Mouse (Mus musculus) embryonic facial prominence, embryonic 14.5 days (tissue): ENCODE data around the gene Olfr287. TPM values are rescaled to one million over a fixed set of nuclear protein-coding genes. Genes with fewer than 3 reads are reported as not detected.

ENCODE experiments used
- ATAC-seq: fragments of 200-750 bp; cut with Nextera tagmentation; 2 replicates; pipeline ENCODE4 v1.8.0; 2017; ENCODE audit warnings: low read depth, moderate number of reproducible peaks, moderate TSS enrichment
- DNase-seq: peaks from one replicate; pipeline ENCODE4 v3.0.0-alpha.2; 2015; ENCODE audit warnings: low spot score
- H3K27ac ChIP-seq: fragments of 300-500 bp; sonication (generic); replicated peaks from 2 replicates; pipeline ENCODE4 v1.5.1; 2014; ENCODE audit warnings: low read depth, mild to moderate bottlenecking, low read length, moderate library complexity
- H3K27me3 ChIP-seq: fragments of 300-500 bp; sonication (generic); replicated peaks from 2 replicates; pipeline ENCODE4 v1.6.1; 2014; ENCODE audit warnings: low read length; ENCODE audit not compliant: control insufficient read depth, insufficient read depth
- H3K36me3 ChIP-seq: fragments of 300-500 bp; sonication (generic); 2 replicates; pipeline ENCODE4 v1.6.1; 2014; ENCODE audit warnings: low read length, mixed read lengths; ENCODE audit not compliant: control insufficient read depth, insufficient read depth
- H3K4me1 ChIP-seq: fragments of 300-500 bp; sonication (generic); 2 replicates; pipeline ENCODE4 v1.6.1; 2014; ENCODE audit warnings: antibody characterized with exemption, low read length; ENCODE audit not compliant: control insufficient read depth, insufficient read depth
- H3K4me2 ChIP-seq: fragments of 300-500 bp; sonication (generic); 2 replicates; pipeline ENCODE4 v1.6.1; 2014; ENCODE audit warnings: low read depth, mild to moderate bottlenecking, low read length, moderate library complexity, mixed read lengths
- H3K4me3 ChIP-seq: fragments of 300-500 bp; sonication (generic); 2 replicates; pipeline ENCODE4 v1.5.1; 2014; ENCODE audit warnings: low read depth, mild to moderate bottlenecking, low read length
- H3K9ac ChIP-seq: fragments of 300-500 bp; sonication (generic); 2 replicates; pipeline ENCODE4 v1.6.1; 2014; ENCODE audit warnings: low read depth, mild to moderate bottlenecking, low read length, moderate library complexity, mixed read lengths
- H3K9me3 ChIP-seq: fragments of 300-500 bp; sonication (generic); 2 replicates; pipeline ENCODE4 v1.6.1; 2016; ENCODE audit warnings: low read length; ENCODE audit not compliant: control insufficient read depth
- WGBS: fragments of 180-500 bp; shearing (Covaris S2); extraction: QIAGEN DNeasy Blood & Tissue Kit; methylation state at CpG from one replicate; pipeline ENCODE4 v1.1.7; 2014; 5-methylcytosine and 5-hydroxymethylcytosine counted together
- polyA plus RNA-seq: library from polyadenylated mRNA; unstranded; fragments of >200 nt; fragmentation: Nextera tagmentation; extraction: Ambion mirVana; gene quantifications from 2 replicates; pipeline ENCODE4 v1.2.1, GENCODE M21; 2014

Gene Olfr287
- polyA plus RNA-seq, 1 experiment from 2014 or later: not detected

DNA sequence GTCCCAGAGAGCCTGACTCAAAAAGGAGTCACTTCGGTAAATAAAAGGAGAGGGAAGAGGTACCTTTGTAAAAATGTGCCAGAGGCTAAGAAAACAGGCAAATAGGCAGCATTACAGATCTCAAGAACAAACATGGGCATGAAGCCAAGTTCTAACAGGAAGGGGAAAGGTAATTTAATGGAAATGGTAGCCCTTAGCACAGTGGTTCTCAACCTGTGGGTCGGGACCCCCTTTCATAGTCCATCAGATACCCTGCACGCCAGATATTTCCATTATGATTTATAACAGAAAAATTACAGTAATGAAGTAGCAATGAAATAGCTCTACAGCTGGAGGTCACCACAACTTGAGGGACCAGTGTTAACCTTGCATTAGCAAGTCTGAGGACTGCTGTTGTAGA lies 43.5 kb downstream of the Olfr287 start:
- Histone ChIP-seq H3K36me3 (no peaks in the 10 kb centered on the region), H3K4me3 (no peak overlapping the region), H3K27ac (no peak overlapping the region), H3K4me2 (no peak overlapping the region), H3K4me1 (no peaks in the 10 kb centered on the region), H3K27me3 (peaks cover 19% of the 10 kb centered on the region), H3K9ac (no peak overlapping the region), H3K9me3 (no peaks in the 10 kb centered on the region)
- DNase-seq (no peak), ATAC-seq (no peak)
- 64% methylated on average over 3 of the region's 3 CpGs for WGBS

DNA sequence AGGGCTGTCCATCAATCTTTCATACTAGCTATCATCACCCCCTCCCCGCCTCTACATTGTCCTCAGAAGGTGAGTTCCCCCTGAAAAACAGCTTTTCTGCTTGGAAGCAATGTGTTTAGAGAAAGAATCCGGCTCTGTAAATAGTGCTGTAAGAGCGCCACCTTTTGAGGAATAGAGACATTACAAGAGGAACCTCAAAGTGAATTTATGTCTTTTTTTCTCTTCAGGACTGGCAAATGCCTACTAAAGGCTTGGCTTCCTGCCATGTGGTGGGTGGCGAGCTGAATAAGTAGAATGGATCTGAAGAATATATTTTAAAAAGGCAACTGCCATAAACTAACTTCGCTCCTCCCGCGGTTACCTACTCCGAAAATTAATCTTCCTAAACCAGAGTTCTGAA lies 47.0 kb downstream of the Olfr287 start:
- no peak overlapping the region for H3K9ac ChIP-seq
- H3K27me3 ChIP-seq: peaks cover 46% of the 10 kb centered on the region
- WGBS: 41% methylated on average over 8 of the region's 8 CpGs
- ATAC-seq (no peak), DNase-seq (peak; percentile 68)
- no peak overlapping the region for H3K27ac ChIP-seq
- no peak overlapping the region for H3K4me3 ChIP-seq
- H3K9me3 ChIP-seq: no peaks in the 10 kb centered on the region
- H3K4me1 ChIP-seq: no peaks in the 10 kb centered on the region
- H3K36me3 ChIP-seq: no peaks in the 10 kb centered on the region
- H3K4me2 ChIP-seq: no peak overlapping the region

DNA sequence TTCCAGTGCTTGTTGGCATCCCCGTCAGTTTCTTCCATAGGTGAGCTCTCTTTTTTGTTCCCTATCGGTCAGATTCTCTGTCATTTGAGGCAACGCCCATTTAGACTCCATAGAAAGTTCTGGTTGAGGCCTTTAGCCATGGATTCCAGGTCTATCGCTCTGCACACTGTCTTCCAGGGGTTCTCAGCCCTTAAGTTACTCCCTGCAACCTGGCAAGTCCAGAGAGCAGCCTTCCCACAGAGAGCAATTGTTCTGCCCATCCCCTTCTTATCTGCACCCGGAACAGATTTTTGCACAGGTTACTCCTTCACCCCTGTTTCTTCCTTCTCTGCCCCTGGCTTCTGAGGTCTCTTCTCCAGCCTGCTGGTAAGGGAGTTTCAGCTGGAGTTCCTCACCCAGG lies 48.7 kb downstream of the Olfr287 start:
- H3K9ac ChIP-seq: no peak overlapping the region
- H3K4me3 ChIP-seq: no peak overlapping the region
- ATAC-seq (no peak), DNase-seq (no peak)
- no peaks in the 10 kb centered on the region for H3K36me3 ChIP-seq
- H3K27ac ChIP-seq: no peak overlapping the region
- no peaks in the 10 kb centered on the region for H3K4me1 ChIP-seq
- no peak overlapping the region for H3K4me2 ChIP-seq
- 74% methylated on average over 5 of the region's 5 CpGs for WGBS
- no peaks in the 10 kb centered on the region for H3K9me3 ChIP-seq
- peaks cover 60% of the 10 kb centered on the region for H3K27me3 ChIP-seq

DNA sequence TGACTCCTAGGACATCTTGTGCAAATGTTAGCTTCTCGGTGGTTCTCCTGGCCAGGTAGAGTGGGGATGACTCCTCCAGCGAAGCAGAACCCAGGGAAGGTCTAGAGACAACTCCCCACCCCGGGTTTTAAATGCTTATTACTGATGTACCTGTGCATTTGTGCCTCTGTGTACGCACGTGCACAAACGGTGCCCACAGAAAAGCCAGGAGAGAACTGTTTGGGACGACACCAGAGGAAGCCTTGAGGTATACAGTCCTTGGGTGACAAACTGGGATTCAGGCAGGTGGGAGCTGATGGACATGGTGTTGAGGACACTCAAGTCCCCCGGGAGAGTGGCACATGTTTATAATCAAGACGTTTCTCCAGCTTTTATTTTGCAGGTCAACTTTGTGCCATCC lies 49.9 kb downstream of the Olfr287 start:
- H3K4me1 ChIP-seq: no peaks in the 10 kb centered on the region
- WGBS: 70% methylated on average over 9 of the region's 9 CpGs
- H3K36me3 ChIP-seq: no peaks in the 10 kb centered on the region
- H3K9ac ChIP-seq: no peak overlapping the region
- H3K4me2 ChIP-seq: no peak overlapping the region
- H3K4me3 ChIP-seq: no peak overlapping the region
- ATAC-seq (no peak), DNase-seq (no peak)
- H3K27me3 ChIP-seq: peaks cover 68% of the 10 kb centered on the region
- no peaks in the 10 kb centered on the region for H3K9me3 ChIP-seq
- no peak overlapping the region for H3K27ac ChIP-seq

DNA sequence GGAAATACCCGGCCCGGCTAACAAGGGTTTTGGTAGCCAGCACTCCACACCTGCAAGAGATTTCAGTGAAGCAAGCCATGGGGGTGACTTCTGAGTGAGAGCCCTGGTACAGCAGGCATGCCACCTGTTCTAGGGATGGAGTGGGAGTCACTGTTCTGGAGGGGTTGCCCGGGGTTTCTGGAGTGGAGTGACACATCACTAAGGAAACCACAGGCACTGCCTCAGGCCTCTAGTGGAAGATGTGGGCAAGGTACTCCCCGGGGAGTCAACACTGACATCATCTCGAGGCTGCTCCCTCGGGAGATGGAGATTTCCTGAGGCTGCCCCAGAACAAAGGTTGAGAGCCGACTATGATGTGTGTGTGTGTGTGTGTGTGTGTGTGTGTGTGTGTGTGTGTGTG lies 50.5 kb downstream of the Olfr287 start:
- Histone ChIP-seq H3K9me3 (no peaks in the 10 kb centered on the region), H3K36me3 (no peaks in the 10 kb centered on the region), H3K4me1 (no peaks in the 10 kb centered on the region), H3K27ac (no peak overlapping the region), H3K27me3 (peaks cover 73% of the 10 kb centered on the region), H3K9ac (no peak overlapping the region), H3K4me3 (no peak overlapping the region), H3K4me2 (no peak overlapping the region)
- no peak for ATAC-seq
- peak; percentile 34 for DNase-seq
- 32% methylated on average over 7 of the region's 7 CpGs for WGBS

DNA sequence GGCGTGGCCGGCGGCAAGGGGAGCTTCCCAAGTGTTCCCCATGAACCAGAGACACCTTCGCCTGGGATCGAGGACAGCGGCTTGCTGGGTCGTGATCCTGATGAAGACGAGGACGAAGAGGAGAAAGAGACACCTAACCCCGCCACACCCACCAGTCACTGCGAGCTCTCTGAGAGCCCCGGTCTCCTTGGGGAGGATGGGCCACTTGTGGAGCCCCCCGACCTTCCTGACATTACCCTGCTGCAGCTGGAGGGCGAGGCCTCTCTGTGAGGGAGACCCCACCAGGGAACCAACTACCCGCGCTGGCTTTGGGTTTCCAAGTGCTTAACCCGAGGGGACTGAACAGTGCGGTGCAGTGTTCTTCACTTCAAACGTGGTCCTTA lies 52.2 kb downstream of the Olfr287 start:
- no peak for DNase-seq
- no peak overlapping the region for H3K27ac ChIP-seq
- H3K9me3 ChIP-seq: no peaks in the 10 kb centered on the region
- peak overlapping the region; percentile 45 for H3K4me3 ChIP-seq
- no peaks in the 10 kb centered on the region for H3K36me3 ChIP-seq
- H3K4me1 ChIP-seq: no peaks in the 10 kb centered on the region
- no peak for ATAC-seq
- WGBS: 6% methylated on average over 12 of the region's 19 CpGs
- H3K9ac ChIP-seq: no peak overlapping the region
- H3K4me2 ChIP-seq: peak overlapping the region; percentile 73
- peaks cover 74% of the 10 kb centered on the region for H3K27me3 ChIP-seq

DNA sequence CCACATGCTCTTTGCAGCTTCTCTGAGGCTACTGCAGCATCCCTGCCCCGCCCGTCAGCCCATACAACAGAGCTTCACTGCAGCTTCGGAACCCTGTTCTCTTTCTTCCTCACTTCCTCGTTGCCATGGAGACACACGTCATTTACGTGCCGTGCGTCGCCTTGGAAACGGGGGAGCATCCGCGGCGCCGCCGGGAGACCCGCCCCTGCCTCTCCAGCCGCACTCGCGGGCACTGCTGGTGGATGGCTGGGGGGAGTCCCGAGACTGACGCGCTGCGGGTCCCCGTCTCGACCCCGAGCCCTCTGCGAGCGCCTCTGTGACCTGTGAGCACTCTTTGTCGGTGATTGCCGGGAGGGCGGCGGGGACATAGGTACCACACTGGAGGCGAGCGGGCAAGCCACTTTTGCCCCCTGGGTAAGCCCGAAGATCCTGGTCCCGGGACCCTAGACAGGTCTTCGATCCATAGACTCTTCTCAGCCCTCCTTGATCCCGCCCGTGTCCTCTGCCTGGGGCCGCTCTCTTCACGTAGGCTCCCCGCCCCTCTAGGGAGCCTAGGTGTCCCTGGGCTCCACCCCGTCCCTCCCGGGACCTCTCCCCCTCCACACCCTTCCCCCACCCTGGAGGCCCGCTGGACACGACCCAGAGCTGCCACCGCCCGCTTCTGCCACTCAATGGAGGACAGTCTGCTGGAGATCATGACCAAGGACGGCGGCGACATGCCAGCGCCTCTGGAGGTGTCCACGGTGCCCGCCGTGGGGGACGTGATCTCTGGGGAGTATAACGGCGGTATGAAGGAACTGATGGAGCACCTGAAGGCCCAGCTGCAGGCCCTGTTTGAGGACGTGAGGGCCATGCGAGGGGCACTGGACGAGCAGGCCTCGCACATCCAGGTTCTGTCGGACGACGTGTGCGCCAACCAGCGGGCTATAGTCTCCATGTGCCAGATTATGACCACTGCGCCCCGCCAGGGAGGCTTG lies 52.9 kb downstream of the Olfr287 start:
- peaks cover 73% of the 10 kb centered on the region for H3K27me3 ChIP-seq
- no peaks in the 10 kb centered on the region for H3K4me1 ChIP-seq
- DNase-seq (peak; percentile 96), ATAC-seq (peak; percentile 88)
- no peaks in the 10 kb centered on the region for H3K9me3 ChIP-seq
- no peaks in the 10 kb centered on the region for H3K36me3 ChIP-seq
- H3K4me2 ChIP-seq: peak overlapping the region; percentile 73
- peak overlapping the region; percentile 38; the same call in 1 of the 2 replicates for H3K9ac ChIP-seq
- H3K27ac ChIP-seq: no peak overlapping the region
- WGBS: 3% methylated on average over 51 of the region's 69 CpGs
- H3K4me3 ChIP-seq: peak overlapping the region; percentile 45

DNA sequence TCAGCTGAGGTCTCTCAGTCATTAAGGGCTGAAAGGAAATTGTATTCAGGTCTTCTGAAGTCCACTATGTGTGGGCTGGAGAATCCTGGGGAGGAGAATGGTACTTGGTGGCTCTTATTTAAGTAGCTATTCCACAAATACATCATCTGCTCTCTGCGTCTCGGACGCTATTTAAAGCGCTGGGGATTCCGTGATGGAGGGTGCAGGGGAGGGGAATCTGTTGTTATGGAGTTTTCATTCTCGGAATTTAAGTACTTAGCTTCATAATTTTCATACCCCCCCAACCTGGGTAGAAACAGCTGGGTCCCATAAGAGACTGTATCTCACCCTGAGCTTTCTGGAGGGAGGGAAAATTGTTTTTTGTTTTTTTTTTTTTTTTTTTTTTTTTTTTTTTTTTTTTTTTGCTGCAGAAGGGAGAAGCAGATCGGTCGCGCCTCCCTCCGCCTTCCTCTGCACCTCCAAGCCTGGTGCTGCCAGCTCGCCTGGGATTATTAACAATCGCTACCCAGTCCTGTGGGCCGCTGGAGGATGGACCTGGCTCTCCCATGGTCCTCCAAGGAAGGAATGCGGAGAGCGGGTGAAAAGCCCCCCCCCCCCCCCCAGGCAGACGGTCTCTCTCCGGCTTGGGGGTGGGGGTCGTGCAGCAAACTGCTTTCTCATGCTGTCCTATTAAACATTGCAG lies 53.8 kb downstream of the Olfr287 start, which contains the start of gene Ccdc184:
Ccdc184 (plus strand) TSS at position 196 of the 682 bp plus-strand sequence.
- 2% methylated on average over 18 of the region's 18 CpGs for WGBS
- H3K4me1 ChIP-seq: no peaks in the 10 kb centered on the region

More for the DNA sequence above, 53.8 kb downstream of the Olfr287 start, which contains the start of gene Ccdc184:
- H3K27me3 ChIP-seq: peaks cover 65% of the 10 kb centered on the region
- ATAC-seq: peak; percentile 64; the same call in 1 of the 2 replicates
- no peak within 1 kb of the TSS; the same call in 1 of the 2 replicates for H3K27ac ChIP-seq
- H3K4me2 ChIP-seq: peak within 1 kb of the TSS; percentile 73
- H3K9me3 ChIP-seq: no peaks in the 10 kb centered on the region
- peak within 1 kb of the TSS; percentile 38; the same call in 1 of the 2 replicates for H3K9ac ChIP-seq
- H3K4me3 ChIP-seq: peak within 1 kb of the TSS; percentile 45
- H3K36me3 ChIP-seq: no peaks in the 10 kb centered on the region
- no peak for DNase-seq
